9 mouse cellular contexts compared by ENCODE assay signal in genomic region chr5:113800280-113800679, GRCm38 (mm10). TPM values are rescaled to one million over a fixed set of nuclear protein-coding genes. Genes with fewer than 3 reads are reported as not detected.
DNase-seq lines count a peak whose midpoint lies in the region; ATAC-seq and TF ChIP-seq lines count a peak whose summit lies in the region.
"Had no signal": no experiment of that assay in that cellular context is flagged by ENCODE, and none has a peak within 500 bp of the region (broad histone marks: within the 10 kb centered on the region; RNA-seq: fewer than 3 reads in every experiment).

Tmem119 (minus strand) TSS chr5:113800516.

- peak within 1 kb of the TSS; percentile 49 for H3K4me2 ChIP-seq in heart, embryonic 15.5 days
- peak within 1 kb of the TSS; percentile 56 for H3K4me2 ChIP-seq in lung, embryonic 15.5 days
- H3K4me2 ChIP-seq in stomach, embryonic 14.5 days (replicated peaks; ENCODE audit: low read depth, low read length) = peak within 1 kb of the TSS; percentile 61

- ATAC-seq in heart, embryonic 15.5 days (replicated peaks; ENCODE audit: insufficient number of reproducible peaks, insufficient read depth, low FRiP score, low read depth) = peak; percentile 75
- ATAC-seq in lung, embryonic 15.5 days (ENCODE audit: borderline replicate concordance, extremely low read depth, low FRiP score, low TSS enrichment) = peak; percentile 91
- ATAC-seq in stomach, embryonic 14.5 days (ENCODE audit: insufficient number of reproducible peaks, insufficient read depth, low FRiP score, low read depth) = peak; percentile 79

- H3K4me3 ChIP-seq in embryonic fibroblast, embryonic 13.5 days (ENCODE audit: insufficient read depth, low read length) = peak within 1 kb of the TSS; percentile 43
- H3K4me3 ChIP-seq in heart, embryonic 15.5 days = peak within 1 kb of the TSS; percentile 38
- peak within 1 kb of the TSS; percentile 45 for H3K4me3 ChIP-seq in lung, embryonic 15.5 days
- peak within 1 kb of the TSS; percentile 44 for H3K4me3 ChIP-seq in stomach, embryonic 14.5 days (ENCODE audit: low read depth, low read length)

- peak within 1 kb of the TSS; percentile 62 for H3K27ac ChIP-seq in embryonic fibroblast, embryonic 13.5 days (ENCODE audit: insufficient read depth, low read length)
- H3K27ac ChIP-seq in heart, embryonic 15.5 days = peak within 1 kb of the TSS; percentile 59
- peak within 1 kb of the TSS; percentile 73 for H3K27ac ChIP-seq in lung, embryonic 15.5 days
- H3K27ac ChIP-seq in stomach, embryonic 14.5 days (ENCODE audit: low read length) = peak within 1 kb of the TSS; percentile 79

- TF ChIP-seq POLR2A in embryonic fibroblast, embryonic 13.5 days (IDR thresholded peaks at IDR 0.05; ENCODE audit: low read depth, low read length) = peak; percentile 98

- TF ChIP-seq CTCF in embryonic fibroblast, embryonic 13.5 days (IDR thresholded peaks at IDR 0.05; ENCODE audit: borderline replicate concordance, insufficient read depth, low read length) = no peak

- WGBS in heart, embryonic 15.5 days = 1% methylated on average over 11 of the region's 11 CpGs
- 0% methylated on average over 11 of the region's 11 CpGs for WGBS in lung, embryonic 15.5 days
- WGBS in stomach, embryonic 14.5 days = under 1% methylated on average over 11 of the region's 11 CpGs

- no peaks in the 10 kb centered on the region for H3K9me3 ChIP-seq in heart, embryonic 15.5 days (replicated peaks)
- H3K9me3 ChIP-seq in lung, embryonic 15.5 days = no peaks in the 10 kb centered on the region
- no peaks in the 10 kb centered on the region for H3K9me3 ChIP-seq in stomach, embryonic 14.5 days (ENCODE audit: control insufficient read depth, low read depth, low read length)

- H3K9ac ChIP-seq in heart, embryonic 15.5 days = peak within 1 kb of the TSS; percentile 39; the same call in 1 of the 2 replicates
- peak within 1 kb of the TSS; percentile 40 for H3K9ac ChIP-seq in lung, embryonic 15.5 days
- peak within 1 kb of the TSS; percentile 36; the same call in 1 of the 2 replicates for H3K9ac ChIP-seq in stomach, embryonic 14.5 days (replicated peaks; ENCODE audit: low read depth, low read length)

- no peak for DNase-seq in left cerebral cortex, adult 18-20 months (ENCODE audit: low spot score in 2 of 2)
- DNase-seq in left cerebral cortex, adult 11 months (ENCODE audit: low spot score) = no peak
- DNase-seq in kidney, postnatal 36 days = peak; percentile 49 to 64
- no peak for DNase-seq in frontal cortex, postnatal 25 days (ENCODE audit: low spot score in 2 of 2)

- H3K4me1 ChIP-seq in embryonic fibroblast, embryonic 13.5 days (ENCODE audit: control insufficient read depth, insufficient read depth, low read length) = peaks cover 9% of the 10 kb centered on the region; the same call in 1 of the 2 replicates
- peaks cover 22% of the 10 kb centered on the region for H3K4me1 ChIP-seq in heart, embryonic 15.5 days (replicated peaks)
- H3K4me1 ChIP-seq in lung, embryonic 15.5 days = peaks cover 47% of the 10 kb centered on the region
- H3K4me1 ChIP-seq in stomach, embryonic 14.5 days (ENCODE audit: control insufficient read depth, insufficient read depth, low read length) = peaks cover 31% of the 10 kb centered on the region

- peaks cover 22% of the 10 kb centered on the region for H3K27me3 ChIP-seq in heart, embryonic 15.5 days
- H3K27me3 ChIP-seq in lung, embryonic 15.5 days = no peaks in the 10 kb centered on the region
- H3K27me3 ChIP-seq in stomach, embryonic 14.5 days (ENCODE audit: control insufficient read depth, insufficient read depth, low read length) = no peaks in the 10 kb centered on the region

- no peaks in the 10 kb centered on the region for H3K36me3 ChIP-seq in heart, embryonic 15.5 days
- H3K36me3 ChIP-seq in lung, embryonic 15.5 days = no peaks in the 10 kb centered on the region
- no peaks in the 10 kb centered on the region for H3K36me3 ChIP-seq in stomach, embryonic 14.5 days (ENCODE audit: control insufficient read depth, insufficient read depth, low read length)

RNA-seq across cellular contexts. Expression of gene Tmem119, which starts in this region (rescaled TPM):
- 10 to 100 TPM; 23.5 to 25.2 TPM for total RNA-seq in left cerebral cortex, adult 18-20 months (2021)
- polyA plus RNA-seq in embryonic fibroblast, embryonic 13.5 days (2011; ENCODE audit: insufficient read length, low read depth, missing spikeins) = 66.6 and 92.8 TPM in 2 replicates
- 23.6 and 30.5 TPM in 2 replicates for polyA plus RNA-seq in heart, embryonic 15.5 days (2015; fragmentation: Nextera tagmentation; extraction: Ambion mirVana)
- 47.0 and 48.1 TPM in 2 replicates for polyA plus RNA-seq in lung, embryonic 15.5 days (2015; fragmentation: Nextera tagmentation; extraction: Ambion mirVana)
- 46.1 and 49.0 TPM in 2 replicates for polyA plus RNA-seq in stomach, embryonic 14.5 days (2014; fragmentation: Nextera tagmentation; extraction: Ambion mirVana)
- total RNA-seq: MEL had no signal

Comparison
In these comparisons a context has a peak if more than half of its experiments do, and no peak if none do; other contexts are left out.
1. DNase-seq: peak in kidney, postnatal 36 days (2 of 2); none in left cerebral cortex, adult 18-20 months (0 of 2), left cerebral cortex, adult 11 months (single experiment) and frontal cortex, postnatal 25 days (0 of 2).
2. Peak in every context shown above with its lines, with median percentiles within 50 percentile points of each other: H3K27ac ChIP-seq, H3K4me3 ChIP-seq, ATAC-seq, H3K4me2 ChIP-seq and H3K9ac ChIP-seq.